Comparison of ENCODE assay signal across 9 mouse cellular contexts in the genomic region with DNA sequence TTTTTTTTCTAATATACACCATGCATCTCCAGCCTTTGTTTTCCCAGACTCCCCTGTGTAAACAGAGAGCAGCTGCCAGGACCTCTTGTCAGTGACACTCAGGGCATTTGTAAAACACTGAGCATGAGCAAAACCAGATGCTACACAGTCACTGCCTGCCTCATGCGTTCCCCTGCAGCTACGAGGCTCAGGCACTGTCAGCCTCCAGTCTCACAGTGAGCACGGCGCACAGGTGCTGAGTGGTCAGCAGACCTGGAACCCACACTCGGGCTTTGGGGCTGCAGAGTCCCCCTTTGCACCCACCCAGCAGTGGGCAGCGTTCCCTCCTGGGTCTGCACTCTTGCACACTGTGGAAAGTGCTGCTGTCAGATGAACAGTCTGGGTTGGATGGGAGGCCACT. TPM values are rescaled to one million over a fixed set of nuclear protein-coding genes. Genes with fewer than 3 reads are reported as not detected.
DNase-seq lines count a peak whose midpoint lies in the region; ATAC-seq and TF ChIP-seq lines count a peak whose summit lies in the region.
"Had no signal": no experiment of that assay in that cellular context is flagged by ENCODE, and none has a peak within 500 bp of the region (broad histone marks: within the 10 kb centered on the region; RNA-seq: fewer than 3 reads in every experiment).

No protein-coding gene starts in this region.

- ATAC-seq in neural tube, embryonic 15.5 days (ENCODE audit: low FRiP score) = no peak
- ATAC-seq in heart, postnatal 0 days (ENCODE audit: insufficient read depth, low read depth) = peak; percentile 46
- no peak for ATAC-seq in limb, embryonic 13.5 days (ENCODE audit: low FRiP score, low read depth)
- no peak for ATAC-seq in stomach, embryonic 15.5 days (ENCODE audit: insufficient read depth, low FRiP score, low read depth)
- ATAC-seq in inflammation-experienced regulatory T-cells, adult 6 months = no peak

- no peaks in the 10 kb centered on the region for H3K27me3 ChIP-seq in neural tube, embryonic 15.5 days (replicated peaks)
- H3K27me3 ChIP-seq in heart, postnatal 0 days (ENCODE audit: control insufficient read depth, insufficient read depth, low read length) = no peaks in the 10 kb centered on the region
- no peaks in the 10 kb centered on the region for H3K27me3 ChIP-seq in limb, embryonic 13.5 days
- no peaks in the 10 kb centered on the region for H3K27me3 ChIP-seq in stomach, embryonic 15.5 days (replicated peaks)

- no peaks in the 10 kb centered on the region for H3K9me3 ChIP-seq in neural tube, embryonic 15.5 days (replicated peaks)
- H3K9me3 ChIP-seq in heart, postnatal 0 days (replicated peaks; ENCODE audit: control insufficient read depth, low read length) = no peaks in the 10 kb centered on the region
- no peaks in the 10 kb centered on the region for H3K9me3 ChIP-seq in limb, embryonic 13.5 days
- no peaks in the 10 kb centered on the region for H3K9me3 ChIP-seq in stomach, embryonic 15.5 days

- no peak for TF ChIP-seq EP300 in heart, postnatal 0 days (IDR thresholded peaks at IDR 0.05; ENCODE audit: low read depth)

- WGBS in neural tube, embryonic 15.5 days = 66% methylated on average over 6 of the region's 6 CpGs
- WGBS in heart, postnatal 0 days = 21% methylated on average over 6 of the region's 6 CpGs
- WGBS in limb, embryonic 13.5 days = 40% methylated on average over 6 of the region's 6 CpGs
- 24% methylated on average over 6 of the region's 6 CpGs for WGBS in stomach, embryonic 15.5 days

- no peak overlapping the region for H3K4me3 ChIP-seq in neural tube, embryonic 15.5 days (replicated peaks)
- H3K4me3 ChIP-seq in heart, postnatal 0 days (ENCODE audit: low read depth, low read length) = no peak overlapping the region
- no peak overlapping the region for H3K4me3 ChIP-seq in limb, embryonic 13.5 days
- H3K4me3 ChIP-seq in stomach, embryonic 15.5 days (replicated peaks) = no peak overlapping the region

- H3K9ac ChIP-seq in neural tube, embryonic 15.5 days (replicated peaks) = no peak overlapping the region
- H3K9ac ChIP-seq in heart, postnatal 0 days (replicated peaks; ENCODE audit: low read depth, low read length) = no peak overlapping the region
- no peak overlapping the region for H3K9ac ChIP-seq in limb, embryonic 13.5 days
- H3K9ac ChIP-seq in stomach, embryonic 15.5 days = no peak overlapping the region

- no peak for TF ChIP-seq CTCF in heart, postnatal 0 days (IDR thresholded peaks at IDR 0.05; ENCODE audit: low read depth)

- H3K36me3 ChIP-seq in neural tube, embryonic 15.5 days = peaks cover 40% of the 10 kb centered on the region
- H3K36me3 ChIP-seq in heart, postnatal 0 days (replicated peaks; ENCODE audit: control insufficient read depth, insufficient read depth, low read length) = peaks cover 27% of the 10 kb centered on the region
- H3K36me3 ChIP-seq in limb, embryonic 13.5 days = peaks cover 77% of the 10 kb centered on the region
- peaks cover 30% of the 10 kb centered on the region for H3K36me3 ChIP-seq in stomach, embryonic 15.5 days

- H3K27ac ChIP-seq in neural tube, embryonic 15.5 days (replicated peaks) = no peak overlapping the region
- peak overlapping the region; percentile 73 for H3K27ac ChIP-seq in heart, postnatal 0 days (ENCODE audit: low read depth)
- peak overlapping the region; percentile 55; the same call in 1 of the 2 replicates for H3K27ac ChIP-seq in limb, embryonic 13.5 days
- H3K27ac ChIP-seq in stomach, embryonic 15.5 days = peak overlapping the region; percentile 89

- no peak overlapping the region for H3K4me2 ChIP-seq in neural tube, embryonic 15.5 days
- H3K4me2 ChIP-seq in heart, postnatal 0 days (ENCODE audit: low read depth, low read length) = no peak overlapping the region
- H3K4me2 ChIP-seq in limb, embryonic 13.5 days (replicated peaks) = no peak overlapping the region
- no peak overlapping the region for H3K4me2 ChIP-seq in stomach, embryonic 15.5 days

- peak; percentile 28 for DNase-seq in neural tube, embryonic 10.5 days (ENCODE audit: extremely low spot score, low spot score)
- peak; percentile 55 for DNase-seq in heart, postnatal 0 days (ENCODE audit: low spot score)
- no peak for DNase-seq in right cerebral cortex, adult 18-20 months
- DNase-seq in layer of hippocampus, adult 8-10 months (ENCODE audit: low spot score in 2 of 2) = no peak
- DNase-seq: thymus, postnatal 14 days had no signal

- peaks cover 19% of the 10 kb centered on the region for H3K4me1 ChIP-seq in neural tube, embryonic 15.5 days
- H3K4me1 ChIP-seq in heart, postnatal 0 days (ENCODE audit: control insufficient read depth, insufficient read depth) = peaks cover 16% of the 10 kb centered on the region; the same call in 1 of the 2 replicates
- peaks cover 23% of the 10 kb centered on the region for H3K4me1 ChIP-seq in limb, embryonic 13.5 days
- H3K4me1 ChIP-seq in stomach, embryonic 15.5 days = peaks cover 32% of the 10 kb centered on the region

RNA-seq across cellular contexts. Expression of a gene that starts 41.7 kb away (rescaled TPM):
- polyA plus RNA-seq in neural tube, embryonic 15.5 days (2015; fragmentation: Nextera tagmentation; extraction: Ambion mirVana) = 2.2 and 2.3 TPM in 2 replicates
- total RNA-seq in heart, postnatal 0 days (2014; rRNA removed; ENCODE audit: low replicate concordance) = 3.1 and 4.0 TPM in 2 replicates
- 0.60 and 0.99 TPM in 2 replicates for polyA plus RNA-seq in heart, postnatal 0 days (2015; fragmentation: Nextera tagmentation; extraction: Ambion mirVana)
- 2.7 and 2.8 TPM in 2 replicates for polyA plus RNA-seq in limb, embryonic 13.5 days (2015; fragmentation: Nextera tagmentation; extraction: Ambion mirVana)
- 2.3 and 2.8 TPM in 2 replicates for polyA plus RNA-seq in stomach, embryonic 15.5 days (2015; fragmentation: Nextera tagmentation; extraction: Ambion mirVana)
- 10 to 100 TPM; 18.1 to 20.3 (median 19.0) TPM for total RNA-seq in layer of hippocampus, adult 8-10 months (2022)
- 1 to 10 TPM; 1.7 to 2.6 (median 2.0) TPM for polyA plus RNA-seq in inflammation-experienced regulatory T-cells, adult 6 months (2017; shearing (Covaris generic))

RNA-seq across cellular contexts. Expression of a gene that starts 57.2 kb away (rescaled TPM):
- 135 and 193 TPM in 2 replicates for polyA plus RNA-seq in neural tube, embryonic 15.5 days (2015; fragmentation: Nextera tagmentation; extraction: Ambion mirVana)
- total RNA-seq in heart, postnatal 0 days (2014; rRNA removed; ENCODE audit: low replicate concordance) = 11.1 and 19.6 TPM in 2 replicates
- polyA plus RNA-seq in heart, postnatal 0 days (2015; fragmentation: Nextera tagmentation; extraction: Ambion mirVana) = 4.9 and 5.7 TPM in 2 replicates
- polyA plus RNA-seq in limb, embryonic 13.5 days (2015; fragmentation: Nextera tagmentation; extraction: Ambion mirVana) = 13.9 and 14.3 TPM in 2 replicates
- polyA plus RNA-seq in stomach, embryonic 15.5 days (2015; fragmentation: Nextera tagmentation; extraction: Ambion mirVana) = 31.8 and 32.1 TPM in 2 replicates
- total RNA-seq in layer of hippocampus, adult 8-10 months (2022) = 100 to 1,000 TPM; 252 to 278 (median 268) TPM
- polyA plus RNA-seq in inflammation-experienced regulatory T-cells, adult 6 months (2017; shearing (Covaris generic)) = 10 to 100 TPM; 23.9 to 28.7 (median 25.5) TPM

Comparison
In these comparisons a context has a peak if more than half of its experiments do, and no peak if none do; other contexts are left out.
1. DNase-seq: peak in neural tube, embryonic 10.5 days (single experiment) and heart, postnatal 0 days (single experiment); none in right cerebral cortex, adult 18-20 months (single experiment) and layer of hippocampus, adult 8-10 months (0 of 2).